Mouse (Mus musculus): ENCODE results near the gene Prr5. TPM values are rescaled to one million over a fixed set of nuclear protein-coding genes. Genes with fewer than 3 reads are reported as not detected.

The Prr5 gene
- total RNA-seq, 4 experiments from 2014 or later, result 1.1 to 3.5 (median 2.3) TPM

DNA sequence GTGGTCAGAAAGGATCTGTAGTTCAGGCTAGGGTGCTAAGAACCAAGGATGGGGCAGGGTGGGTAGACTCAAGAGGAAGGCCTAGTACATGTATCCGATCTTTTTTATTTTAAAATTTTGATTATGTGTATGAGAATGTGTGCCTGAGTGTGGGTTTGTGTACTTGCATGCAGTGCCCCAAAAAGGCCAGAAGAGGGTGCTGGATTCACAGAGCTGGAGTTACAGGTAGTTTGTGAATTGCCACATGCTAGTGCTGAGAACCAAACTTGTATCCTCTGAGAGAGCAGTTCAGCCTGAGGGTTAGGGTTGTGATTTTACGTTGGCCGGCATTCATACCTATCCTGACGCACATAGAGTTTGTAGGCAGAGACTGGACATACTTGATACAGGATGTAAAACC is 9.7 kb downstream of the Prr5 start:
- DNase-seq (ENCODE audit: low spot score in 2 of 2), result no peak

DNA sequence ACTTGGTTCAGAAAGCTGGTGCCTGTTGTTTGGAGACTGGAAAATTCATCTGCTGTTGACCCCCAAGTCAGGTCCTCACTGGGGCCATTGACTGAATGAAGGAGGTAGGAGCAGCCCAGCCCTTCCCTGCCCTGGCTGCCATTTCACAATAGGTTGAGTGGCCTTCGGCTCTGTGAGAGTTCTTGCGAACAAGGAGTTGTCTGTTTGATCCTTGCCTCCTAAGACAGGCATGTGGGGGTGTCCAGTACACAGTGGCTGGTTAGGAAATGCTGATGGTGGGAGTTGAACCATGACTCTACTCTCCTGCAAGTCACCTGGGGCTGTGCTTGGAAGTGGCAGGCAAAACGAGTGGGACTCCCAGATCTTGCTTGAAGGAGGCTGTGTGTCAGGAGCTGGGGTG is 10.4 kb downstream of the Prr5 start:
- DNase-seq (ENCODE audit: low spot score in 2 of 2), result no peak

DNA sequence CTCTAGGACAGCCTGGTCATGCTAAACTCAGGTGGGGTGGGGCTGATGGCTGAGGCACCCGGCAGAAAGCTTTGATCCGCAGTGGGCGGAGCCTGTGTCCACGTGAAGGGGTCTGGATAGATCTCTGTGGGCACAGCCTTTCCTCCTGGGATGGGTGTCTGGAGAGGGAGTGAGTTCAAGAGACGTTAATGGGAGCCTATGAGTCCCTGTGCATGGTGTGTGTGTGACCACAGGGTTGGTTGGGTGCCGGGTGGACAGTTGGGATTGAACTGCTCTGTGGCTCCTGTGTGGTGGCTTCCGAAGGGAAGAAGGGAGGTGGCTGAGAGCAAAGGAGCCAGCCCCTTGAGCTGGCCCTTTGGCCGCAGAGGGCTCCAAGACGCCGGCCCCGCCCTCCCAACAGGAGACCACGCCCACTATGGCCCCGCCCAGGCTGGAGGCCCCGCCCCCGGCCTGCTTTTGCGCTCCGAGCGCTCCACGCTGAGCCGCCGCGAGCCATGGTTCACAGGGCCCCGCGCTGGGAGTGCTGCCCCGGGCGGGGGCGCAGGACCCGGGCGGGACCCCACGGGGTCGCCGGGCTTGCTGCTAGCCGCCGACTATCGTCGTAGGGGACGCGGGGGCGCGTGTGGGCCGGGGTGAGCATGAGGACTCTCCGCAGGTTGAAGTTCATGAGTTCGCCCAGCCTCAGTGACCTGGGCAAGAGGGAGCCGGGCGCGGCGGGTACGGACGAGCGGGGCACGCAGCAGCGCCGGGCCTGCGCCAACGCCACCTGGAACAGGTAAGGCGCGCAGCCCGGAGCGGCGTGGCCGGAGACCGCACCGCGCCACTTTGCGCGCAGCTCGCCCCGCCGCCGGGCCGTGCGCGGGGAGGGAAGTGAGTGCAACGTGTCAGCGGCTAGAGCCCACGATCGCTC is 11.4 kb downstream of the Prr5 start:
- peak; percentile 82 to 84 for DNase-seq (ENCODE audit: low spot score in 2 of 2)

DNA sequence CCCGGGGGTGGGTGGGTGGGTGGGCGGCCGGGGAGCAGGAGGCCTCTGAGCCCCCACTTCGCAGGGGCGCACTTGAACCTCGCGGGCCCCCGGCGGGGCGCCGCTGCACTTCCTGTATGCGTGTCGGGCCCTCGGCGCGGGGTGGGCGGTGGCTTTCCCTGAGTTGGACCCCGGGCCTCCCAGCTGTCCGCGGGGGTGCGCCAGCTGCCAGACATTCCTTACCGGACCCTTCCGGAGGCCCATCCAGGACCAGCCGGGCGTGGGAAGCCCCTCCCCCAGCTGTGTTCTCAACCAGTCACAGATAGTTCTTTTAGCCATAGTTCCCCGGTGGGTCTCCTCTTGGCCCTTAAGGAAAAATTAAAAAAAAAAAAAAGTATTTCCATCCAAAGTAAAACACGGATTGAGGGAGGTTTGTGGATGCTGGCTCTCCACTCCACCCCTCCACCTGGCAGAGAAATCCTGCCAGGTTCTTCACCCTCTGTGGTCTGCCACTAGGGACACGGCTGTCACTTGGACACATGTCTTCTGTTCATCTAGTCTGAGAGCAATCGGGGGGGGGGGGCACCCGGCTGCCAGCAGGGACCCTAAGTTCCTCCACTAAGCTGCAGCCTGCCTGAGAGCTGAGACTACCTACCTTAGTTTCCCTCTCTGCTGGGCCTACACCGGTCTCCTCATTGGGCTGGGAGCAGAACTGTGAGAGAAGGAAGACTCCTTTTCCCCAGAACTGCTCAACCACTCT is 12.2 kb downstream of the Prr5 start:
- DNase-seq (ENCODE audit: low spot score in 2 of 2), result no peak

DNA sequence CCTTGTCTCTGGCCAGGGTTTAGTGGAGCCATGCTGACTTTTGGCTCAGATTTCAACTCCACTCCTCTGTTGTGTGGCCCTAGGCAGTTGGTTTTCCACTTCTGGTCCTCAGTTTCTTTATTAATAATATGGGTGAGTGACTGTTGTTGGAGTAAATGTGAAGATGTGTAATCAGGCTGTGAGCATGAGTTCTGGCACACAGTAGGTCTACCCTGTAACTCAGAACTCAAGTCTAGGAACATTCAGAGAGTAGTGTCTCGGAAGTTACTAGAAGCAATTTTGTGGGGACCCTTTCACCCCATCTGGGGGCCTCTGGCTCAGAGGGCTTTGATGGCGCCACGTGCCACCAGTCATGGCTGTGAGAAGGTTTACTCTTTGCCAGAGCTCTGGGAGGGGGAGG is 12.8 kb downstream of the Prr5 start:
- DNase-seq (ENCODE audit: low spot score in 2 of 2), result no peak

DNA sequence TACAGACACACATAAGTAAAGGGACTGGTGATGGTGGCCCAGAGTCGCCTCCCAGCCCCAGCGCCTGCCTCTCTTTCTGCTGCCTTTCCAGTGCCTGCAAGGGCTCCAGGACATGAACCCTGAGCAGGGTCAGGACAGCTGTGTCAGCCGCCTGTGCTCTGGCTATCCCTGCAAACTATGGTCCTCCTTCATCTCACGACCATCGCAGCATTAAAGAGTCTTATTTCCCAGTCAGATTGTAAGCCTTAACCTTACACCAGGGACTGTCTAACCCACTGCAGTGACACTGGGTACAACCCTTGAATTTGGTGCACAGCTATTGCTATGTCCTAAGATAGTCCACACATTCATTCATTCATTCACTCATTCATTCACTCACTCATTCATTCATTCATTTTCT is 13.4 kb downstream of the Prr5 start:
- no peak for DNase-seq (ENCODE audit: low spot score in 2 of 2)

DNA sequence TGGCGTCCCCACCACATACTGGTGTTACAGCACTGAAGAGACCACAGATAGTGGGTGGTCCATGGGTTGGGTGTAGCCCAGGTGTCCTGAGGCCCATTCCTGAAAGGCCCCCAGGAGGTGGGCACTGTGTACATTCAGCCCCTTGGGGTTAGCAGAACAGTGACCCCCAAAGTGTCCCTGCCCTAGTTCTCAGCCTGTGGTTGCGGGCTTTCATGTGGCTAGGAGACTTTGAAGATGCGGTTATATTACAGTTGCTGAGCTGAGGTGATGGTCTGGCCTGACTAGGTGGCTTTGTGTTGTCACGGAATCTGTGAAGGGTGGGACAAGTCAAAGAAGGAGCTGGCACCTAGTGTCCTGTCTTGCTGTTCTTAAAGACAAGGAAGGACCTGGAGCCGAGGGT is 15.1 kb downstream of the Prr5 start:
- DNase-seq (ENCODE audit: low spot score in 2 of 2), result no peak

DNA sequence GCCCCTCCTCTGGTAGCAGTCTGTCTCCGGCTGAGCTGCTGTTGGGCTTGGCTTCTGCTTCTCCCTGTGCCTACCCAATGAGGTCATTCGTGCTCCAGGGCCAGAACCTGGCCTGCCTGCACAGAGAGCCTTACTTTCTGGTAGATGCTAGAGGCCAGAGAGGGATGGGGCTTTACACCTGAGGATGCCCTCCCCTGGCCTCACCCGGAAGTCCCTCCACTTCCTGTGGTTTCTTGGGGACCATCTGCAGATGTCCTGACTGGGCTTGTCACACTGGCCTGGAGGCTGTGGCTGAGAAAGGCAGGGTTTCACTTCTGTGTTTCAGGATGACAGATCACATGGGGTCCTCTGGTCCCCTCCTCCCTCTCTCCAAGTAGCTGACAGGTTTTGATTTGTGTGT is 16.0 kb downstream of the Prr5 start:
- DNase-seq (ENCODE audit: low spot score in 2 of 2), result no peak

DNA sequence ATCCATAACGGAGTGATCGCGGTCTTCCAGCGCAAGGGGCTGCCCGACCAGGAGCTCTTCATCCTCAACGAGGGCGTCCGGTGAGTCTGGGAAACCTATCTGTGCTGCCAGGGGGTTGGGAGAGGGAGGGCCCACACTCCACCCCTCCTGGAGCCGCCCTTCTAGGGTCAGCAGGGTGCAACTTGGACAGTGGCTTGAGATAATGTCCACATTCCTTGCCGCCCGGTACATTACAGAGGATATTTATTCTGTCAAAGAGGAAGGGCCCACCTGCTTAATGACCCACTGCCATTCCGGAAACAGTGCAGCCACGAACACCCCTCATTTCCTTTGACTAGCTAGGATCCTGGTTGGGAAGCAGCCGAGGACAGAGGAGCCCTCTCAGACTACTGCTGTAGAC is 18.5 kb downstream of the Prr5 start:
- DNase-seq (ENCODE audit: low spot score in 2 of 2), result no peak

DNA sequence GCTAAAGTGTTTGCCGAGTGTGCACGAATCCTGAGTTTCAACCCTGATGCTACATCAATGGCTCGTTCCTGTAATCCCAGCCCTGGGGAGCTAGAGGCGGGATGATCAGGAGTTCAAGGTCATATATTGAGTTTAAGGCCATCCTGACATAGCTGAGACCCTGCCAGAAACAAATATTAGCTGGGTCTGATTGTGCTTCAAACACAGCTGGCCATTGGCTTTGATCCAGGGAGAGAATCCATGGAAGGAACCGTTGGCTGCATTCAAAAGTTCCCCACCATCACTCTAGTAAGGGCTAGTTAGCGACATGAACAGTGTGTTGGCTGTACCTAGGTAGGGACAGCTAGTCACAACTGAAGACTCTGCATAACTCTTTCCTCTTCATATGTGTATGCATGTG is 19.9 kb downstream of the Prr5 start:
- no peak for DNase-seq (ENCODE audit: low spot score in 2 of 2)

DNA sequence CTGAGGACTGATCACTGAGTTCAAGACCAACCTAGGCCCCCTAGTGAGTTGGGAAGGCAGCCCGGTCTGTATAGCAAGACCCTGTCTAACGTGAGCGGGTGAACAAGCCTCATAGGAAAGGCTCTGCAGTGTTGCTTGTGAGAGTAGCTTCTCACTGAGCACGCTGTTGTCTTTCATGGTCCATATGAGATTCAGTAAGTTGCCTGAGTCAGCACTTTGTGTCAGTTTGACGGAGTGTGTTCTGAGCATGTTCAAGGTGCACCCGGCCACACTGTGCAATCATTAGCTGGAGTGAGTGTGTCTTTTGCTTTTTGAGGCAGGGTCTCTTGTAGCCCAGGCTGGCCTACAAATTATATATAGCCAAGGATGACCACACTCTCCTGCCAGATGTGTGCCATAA is 22.1 kb downstream of the Prr5 start:
- DNase-seq (ENCODE audit: low spot score in 2 of 2), result no peak

DNA sequence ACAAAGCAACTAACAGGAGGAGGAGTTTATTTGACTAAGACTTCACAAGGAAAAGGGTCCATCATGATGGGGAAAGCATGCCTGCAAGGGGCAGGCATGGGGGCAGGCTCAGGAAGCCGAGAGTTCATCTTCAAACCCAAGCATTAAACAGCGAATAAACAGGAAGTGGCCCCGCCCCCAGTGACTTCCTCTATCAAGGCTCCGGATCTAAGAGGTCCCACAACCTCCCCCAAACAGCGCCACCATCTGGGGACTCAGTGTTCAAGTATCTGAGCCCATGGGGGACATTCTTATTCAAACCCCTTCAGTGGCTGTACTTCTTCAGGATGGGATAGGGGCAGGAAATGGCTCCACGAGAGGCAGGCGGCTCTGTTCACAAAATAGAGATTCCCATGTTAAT is 23.2 kb downstream of the Prr5 start:
- DNase-seq (ENCODE audit: low spot score in 2 of 2), result no peak

DNA sequence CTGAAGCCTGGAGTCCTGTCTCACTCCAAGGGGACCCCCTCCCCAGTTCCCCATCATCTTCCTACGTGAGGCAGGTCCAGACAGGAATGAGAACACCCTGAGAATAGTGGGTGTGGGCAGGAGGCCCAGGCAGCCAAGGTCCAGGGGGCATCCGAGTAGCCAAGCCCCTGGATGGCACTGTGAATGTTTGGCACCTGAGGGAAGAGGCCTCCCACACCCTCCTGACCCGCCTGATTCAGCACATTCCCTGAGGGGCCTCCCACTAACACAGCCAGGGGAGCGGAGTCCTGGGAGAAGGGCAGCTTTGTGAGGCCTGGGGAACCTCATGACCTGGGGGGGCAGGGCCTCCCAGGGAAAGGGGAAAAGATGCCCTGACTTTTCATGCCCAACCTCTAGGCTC is 26.6 kb downstream of the Prr5 start:
- no peak for DNase-seq (ENCODE audit: low spot score in 2 of 2)

DNA sequence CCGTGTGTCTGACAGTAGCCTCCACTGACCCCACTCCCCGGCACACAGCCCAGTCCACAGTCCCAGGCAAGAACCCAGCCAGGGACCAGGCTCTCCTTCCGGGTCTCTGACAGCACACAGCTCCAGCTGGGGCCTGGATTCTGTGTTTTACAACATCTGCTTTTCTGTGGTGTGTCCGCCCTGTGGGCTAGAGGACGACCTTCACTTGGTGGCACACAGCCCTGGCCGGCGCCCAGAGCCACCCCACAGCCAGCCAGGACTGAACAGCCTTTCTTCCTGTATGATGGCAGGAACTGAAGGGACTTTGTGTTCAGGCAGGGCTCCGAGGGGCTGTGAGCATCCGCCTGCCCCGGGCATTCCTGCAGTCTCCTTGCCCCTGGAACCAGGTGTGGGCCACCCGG is 28.2 kb downstream of the Prr5 start:
- peak; percentile 56 to 65 for DNase-seq (ENCODE audit: low spot score in 2 of 2)

DNA sequence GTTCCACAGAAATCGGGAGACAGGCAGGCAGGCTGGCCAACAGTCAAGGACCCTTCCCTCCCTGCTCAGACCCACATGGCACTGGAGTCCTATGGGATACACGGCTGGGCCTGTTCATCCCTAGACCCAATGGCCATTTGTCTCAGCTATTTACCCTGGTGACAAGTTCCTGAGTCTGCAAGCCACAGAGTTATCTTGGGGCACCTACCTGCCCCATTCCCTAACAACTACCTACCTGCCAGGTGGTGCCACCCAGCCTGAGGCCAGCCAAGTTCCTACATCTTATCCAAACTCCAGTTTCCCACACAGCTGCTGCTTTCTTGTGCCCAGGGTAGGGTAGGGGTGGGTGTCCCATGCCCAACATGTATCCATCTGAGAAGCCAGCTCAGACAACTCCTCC is 28.8 kb downstream of the Prr5 start:
- no peak for DNase-seq (ENCODE audit: low spot score in 2 of 2)

DNA sequence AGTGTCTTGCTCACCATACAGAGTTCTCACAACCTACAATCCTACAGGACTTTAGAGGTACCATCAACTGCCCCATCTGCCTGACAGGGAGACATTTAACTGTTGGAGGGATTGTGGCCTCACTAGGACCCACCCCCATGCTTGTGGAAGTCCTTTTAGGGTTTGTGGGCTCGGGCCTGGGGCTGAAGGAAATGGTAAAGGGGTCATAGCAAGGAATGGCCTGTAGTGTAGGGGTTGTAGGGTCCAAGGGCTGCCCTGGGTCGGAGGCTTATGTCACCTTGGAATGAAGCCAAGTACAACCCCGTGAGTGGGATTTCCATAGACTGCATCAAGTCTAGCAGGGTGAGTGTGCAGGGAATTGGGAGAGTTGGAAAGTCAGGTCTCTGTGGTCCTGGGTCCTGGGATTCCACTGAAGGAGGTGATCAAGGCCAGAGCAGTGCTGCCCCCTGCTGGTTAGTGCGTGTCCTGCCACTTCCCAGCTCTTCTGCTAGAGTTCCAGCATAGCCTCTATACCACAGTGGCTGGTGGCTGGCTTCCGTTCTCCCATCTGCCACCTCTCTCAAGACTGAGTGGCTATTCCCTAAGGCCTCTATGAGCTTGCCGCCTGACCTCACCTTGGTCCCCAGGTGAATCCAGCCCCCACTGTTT is 30.9 kb downstream of the Prr5 start:
- peak; percentile 31 to 37 for DNase-seq (ENCODE audit: low spot score in 2 of 2)

DNA sequence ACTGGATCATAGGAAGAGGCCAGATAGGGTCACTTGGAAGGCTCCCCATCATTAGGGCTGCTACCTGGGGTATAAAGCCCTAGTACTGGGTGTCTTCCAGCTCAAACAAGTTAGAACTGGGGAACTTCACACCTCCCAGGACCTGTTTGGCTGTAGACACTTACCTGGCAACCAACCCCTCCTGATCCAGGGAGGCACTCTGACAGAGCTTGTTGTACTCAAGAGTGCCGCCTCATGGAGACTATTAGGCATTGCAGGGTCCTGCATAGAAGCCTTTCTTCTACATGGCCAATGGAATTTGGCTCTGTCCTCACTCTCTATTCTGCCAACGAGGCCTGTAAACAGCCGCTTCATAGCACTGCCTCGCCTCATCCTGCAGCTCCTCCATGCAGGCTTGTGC is 32.5 kb downstream of the Prr5 start:
- DNase-seq (ENCODE audit: low spot score in 2 of 2), result peak in 1 of 2 experiments; percentile 27

DNA sequence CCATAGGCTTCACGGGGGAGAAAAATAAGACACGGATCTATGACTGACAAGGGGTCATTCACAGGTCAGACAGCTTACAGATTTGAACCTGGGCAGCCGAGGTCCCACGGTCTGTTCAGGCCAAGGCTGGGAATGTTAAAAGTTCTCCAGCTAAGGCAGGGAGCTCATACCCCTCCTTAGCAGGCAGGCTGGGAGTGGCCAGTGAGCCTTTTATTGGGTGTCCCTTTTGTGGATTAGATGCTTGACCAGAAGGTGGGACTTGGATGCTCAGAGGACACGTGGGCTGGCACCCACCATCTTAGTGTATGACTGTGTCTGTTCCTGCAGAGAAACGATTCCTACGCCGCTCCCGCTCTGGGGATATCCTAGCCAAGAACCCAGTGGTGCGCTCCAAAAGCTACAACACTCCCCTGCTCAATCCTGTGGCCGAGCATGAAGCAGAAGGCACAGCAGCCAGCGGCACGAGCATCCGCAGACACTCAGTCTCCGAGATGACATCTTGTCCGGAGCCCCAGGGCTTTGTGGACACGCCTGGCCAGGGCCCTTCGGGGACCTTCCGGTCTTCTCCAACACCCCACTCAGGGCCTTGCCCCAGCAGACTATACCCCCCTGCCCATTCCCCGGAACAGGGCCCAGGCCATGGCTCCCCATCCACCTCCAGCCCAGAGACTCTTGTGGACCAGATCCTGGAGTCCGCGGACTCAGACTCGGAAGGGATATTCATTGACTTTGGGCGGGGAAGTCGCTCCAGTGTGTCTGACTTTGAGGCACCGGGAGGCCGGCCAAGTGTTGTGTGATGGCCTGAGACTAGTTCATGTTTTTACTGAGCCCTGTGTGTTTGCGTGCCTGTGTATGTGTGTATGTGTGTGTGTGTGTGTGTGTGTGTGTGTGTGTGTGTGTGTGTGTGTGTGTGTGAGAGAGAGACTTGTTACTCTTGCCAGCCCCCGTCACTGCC is 33.2 kb downstream of the Prr5 start:
- peak; percentile 31 to 54 for DNase-seq (ENCODE audit: low spot score in 2 of 2)

DNA sequence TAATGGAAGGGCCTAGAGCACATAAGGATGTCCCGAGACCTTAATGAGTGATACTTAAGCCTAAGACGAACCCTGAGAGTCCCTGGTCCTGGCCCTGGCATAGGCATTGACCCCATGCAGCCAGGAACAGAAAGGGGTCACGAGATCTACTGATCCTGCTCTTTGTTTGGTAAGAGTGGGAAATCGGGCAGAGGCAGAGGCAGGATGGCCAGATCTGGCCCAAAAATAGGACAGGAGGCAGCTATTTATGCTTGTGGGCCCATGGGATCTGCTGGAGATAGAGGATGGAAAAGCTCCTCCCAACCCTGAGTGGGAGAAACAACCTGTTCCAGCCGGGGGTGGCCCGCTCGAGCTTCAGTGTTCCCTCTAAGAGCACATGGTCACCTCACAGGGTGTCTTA is 34.6 kb downstream of the Prr5 start:
- DNase-seq (ENCODE audit: low spot score in 2 of 2), result no peak

DNA sequence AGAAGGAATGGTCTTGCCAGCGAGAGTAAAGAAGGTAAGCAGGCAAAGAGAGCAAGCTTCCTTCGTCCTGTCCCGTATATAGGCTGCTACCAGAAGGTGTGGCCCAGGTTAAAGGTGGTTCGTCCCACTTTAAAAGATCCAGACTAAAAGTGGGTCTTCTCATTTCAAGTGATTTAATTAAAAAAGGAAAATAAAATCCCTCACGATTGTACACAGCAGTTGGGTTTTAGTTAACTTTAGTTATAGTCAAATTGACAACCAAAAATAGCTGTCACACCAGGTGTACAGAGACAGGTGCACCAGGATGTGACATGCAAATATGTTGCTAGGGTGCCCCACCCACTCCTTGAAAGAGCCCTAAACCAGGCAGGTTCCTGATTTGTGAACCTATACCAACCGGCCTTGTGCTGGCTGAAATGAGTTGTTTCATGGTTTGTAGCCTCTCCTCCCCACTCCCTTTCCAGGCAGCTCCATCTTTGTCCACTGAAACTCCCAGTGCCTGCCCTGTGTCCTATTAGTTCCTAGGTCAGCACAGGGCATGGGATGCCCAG is 36.0 kb downstream of the Prr5 start:
- no peak for DNase-seq (ENCODE audit: low spot score in 2 of 2)

Measured in gastrocnemius, adult 8-10 months (tissue).